Mouse (Mus musculus) ES-E14 (cell line): Measurements from ENCODE around the gene Med15. TPM values are rescaled to one million over a fixed set of nuclear protein-coding genes. Genes with fewer than 3 reads are reported as not detected.

Experiments
- DNase-seq: peaks from one replicate; pipeline ENCODE4 v3.0.0-alpha.2; 2013; ENCODE audit warnings: low read depth, low spot score
- H3K27ac ChIP-seq: 2 replicates; pipeline ENCODE4 v1.5.1; 2012; ENCODE audit warnings: low read depth, mild to moderate bottlenecking, low read length, moderate library complexity, mixed read lengths; ENCODE audit not compliant: poor library complexity, insufficient read depth, severe bottlenecking
- H3K36me3 ChIP-seq: 2 replicates; pipeline ENCODE4 v1.6.1; 2012; ENCODE audit warnings: mild to moderate bottlenecking, low read length, moderate library complexity, mixed read lengths; ENCODE audit not compliant: control insufficient read depth, poor library complexity, insufficient read depth, severe bottlenecking
- H3K4me1 ChIP-seq, 2 experiments: fragments of 150-350 bp in 1 of 2; sonication (generic) in 1 of 2; 2 replicates each; pipeline ENCODE4 v1.6.1; 2012; ENCODE audit warnings: low read length in 2 of 2, mild to moderate bottlenecking in 1 of 2, mixed read lengths in 1 of 2; ENCODE audit not compliant: control insufficient read depth in 2 of 2, insufficient read depth in 2 of 2, poor library complexity in 1 of 2
- H3K4me3 ChIP-seq, 2 experiments: fragments of 150-350 bp in 1 of 2; sonication (generic) in 1 of 2; 2 replicates each; pipeline ENCODE4 v1.5.1; 2012; ENCODE audit warnings: low read length in 2 of 2, low read depth in 1 of 2, mild to moderate bottlenecking in 1 of 2, mixed read lengths in 1 of 2; ENCODE audit not compliant: insufficient read depth in 1 of 2, poor library complexity in 1 of 2, severe bottlenecking in 1 of 2
- H3K9ac ChIP-seq: 2 replicates; pipeline ENCODE4 v1.6.1; 2012; ENCODE audit warnings: low read depth, mild to moderate bottlenecking, low read length, mixed read lengths; ENCODE audit not compliant: poor library complexity, insufficient read depth, severe bottlenecking
- H3K9me3 ChIP-seq: fragments of 150-350 bp; sonication (generic); 2 replicates; pipeline ENCODE4 v1.6.1; 2012; ENCODE audit warnings: low read depth, mild to moderate bottlenecking, low read length; ENCODE audit not compliant: control insufficient read depth, insufficient read depth
- CHD2 ChIP-seq: IDR thresholded peaks from 2 replicates; pipeline ENCODE4 v1.6.1; 2014; ENCODE audit warnings: mild to moderate bottlenecking, low read depth, low read length, inconsistent platforms
- HCFC1 ChIP-seq: IDR thresholded peaks from 2 replicates; pipeline ENCODE4 v1.6.1; 2012; ENCODE audit warnings: low read length, inconsistent platforms, borderline replicate concordance; ENCODE audit not compliant: insufficient read depth
- MAFK ChIP-seq: IDR thresholded peaks from 2 replicates; pipeline ENCODE4 v1.6.1; 2014; ENCODE audit warnings: mild to moderate bottlenecking, low read depth, low read length, inconsistent platforms; ENCODE audit not compliant: insufficient read depth
- ZC3H11A ChIP-seq: IDR thresholded peaks from 2 replicates; pipeline ENCODE4 v1.6.1; 2012; ENCODE audit warnings: low read depth, mild to moderate bottlenecking, inconsistent platforms, low read length, borderline replicate concordance
- ZNF384 ChIP-seq: IDR thresholded peaks from 2 replicates; pipeline ENCODE4 v1.6.1; 2012; ENCODE audit warnings: low read depth, low read length, inconsistent platforms
- in situ Hi-C, 2 experiments: fragments of 600-800 bp; cut with MboI; formaldehyde crosslinking; loops; one replicate each; pipeline ENCODE4 v1.15.1; 2025; ENCODE audit warnings: low sequenced_read_pairs in 2 of 2, inconsistent platforms in 1 of 2; ENCODE audit not compliant: unreplicated experiment in 2 of 2
- total RNA-seq: library from RNA; depleted of rRNA; stranded (reverse); fragments of 300-350 nt; gene quantifications from 2 replicates; pipeline ENCODE4 v1.2.3, GENCODE M21; 2012

Med15 gene
- total RNA-seq, 1 experiment: 32.7 TPM

DNA sequence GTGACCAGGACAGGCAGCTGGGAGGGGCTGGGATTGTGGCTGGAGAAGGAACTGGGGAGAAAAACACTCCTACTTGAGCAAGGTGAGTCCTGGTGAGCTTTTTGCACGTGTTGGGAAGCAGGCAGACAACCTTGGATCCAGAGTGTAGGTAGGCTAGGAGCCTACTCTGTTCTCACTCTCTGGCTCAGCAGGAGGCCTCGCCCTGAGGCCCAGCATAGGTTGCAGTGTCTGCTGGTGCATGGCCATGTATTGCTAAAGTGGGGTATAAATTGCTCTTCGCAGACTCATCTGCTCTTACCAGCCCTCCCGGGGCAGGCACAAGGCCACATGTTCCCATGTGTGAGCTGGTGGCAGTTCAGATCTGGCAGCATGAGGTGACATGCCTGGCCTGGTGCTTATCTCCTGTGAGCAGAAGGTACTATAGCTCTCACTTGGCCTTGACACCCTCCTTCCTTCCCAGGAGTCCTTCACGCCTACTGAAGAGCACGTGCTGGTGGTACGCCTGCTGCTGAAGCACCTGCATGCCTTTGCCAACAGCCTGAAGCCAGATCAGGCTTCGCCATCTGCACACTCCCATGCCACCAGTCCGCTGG is 94.6 kb downstream of the Med15 start:
- peaks cover 61% of the 10 kb centered on the region for H3K36me3 ChIP-seq
- H3K9ac ChIP-seq: no peak overlapping the region
- TF ChIP-seq ZC3H11A (no peak), MAFK (no peak), ZNF384 (no peak), CHD2 (no peak), HCFC1 (no peak)
- no peak for DNase-seq
- no peaks in the 10 kb centered on the region for H3K4me1 ChIP-seq
- in situ Hi-C loops: no loop called here
- H3K27ac ChIP-seq: no peak overlapping the region
- H3K9me3 ChIP-seq: no peaks in the 10 kb centered on the region
- no peak overlapping the region for H3K4me3 ChIP-seq

DNA sequence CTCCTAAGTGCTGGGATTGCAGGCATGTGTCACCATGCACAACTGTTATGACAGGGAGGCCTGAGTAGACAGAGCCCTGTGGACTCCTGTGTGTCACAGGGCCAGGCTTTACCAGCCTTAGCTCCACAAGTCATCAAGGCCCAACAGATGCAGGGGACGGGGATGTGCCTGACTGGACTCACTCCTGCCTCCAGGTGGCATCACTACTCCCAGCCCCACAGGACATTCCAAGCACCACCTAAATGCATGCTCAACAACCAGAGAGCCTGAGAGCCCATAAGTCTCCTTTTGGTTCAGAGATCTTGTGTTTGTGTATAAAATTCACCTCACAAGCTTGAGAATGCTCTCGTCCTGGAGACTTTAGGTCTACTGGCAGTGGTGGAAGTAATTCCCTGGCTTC is 95.1 kb downstream of the Med15 start:
- Histone ChIP-seq H3K9me3 (no peaks in the 10 kb centered on the region), H3K36me3 (peaks cover 60% of the 10 kb centered on the region), H3K9ac (no peak overlapping the region), H3K4me1 (no peaks in the 10 kb centered on the region), H3K4me3 (no peak overlapping the region), H3K27ac (no peak overlapping the region)
- in situ Hi-C loops: no loop called here
- TF ChIP-seq ZC3H11A (no peak), ZNF384 (no peak)
- no peak for DNase-seq

DNA sequence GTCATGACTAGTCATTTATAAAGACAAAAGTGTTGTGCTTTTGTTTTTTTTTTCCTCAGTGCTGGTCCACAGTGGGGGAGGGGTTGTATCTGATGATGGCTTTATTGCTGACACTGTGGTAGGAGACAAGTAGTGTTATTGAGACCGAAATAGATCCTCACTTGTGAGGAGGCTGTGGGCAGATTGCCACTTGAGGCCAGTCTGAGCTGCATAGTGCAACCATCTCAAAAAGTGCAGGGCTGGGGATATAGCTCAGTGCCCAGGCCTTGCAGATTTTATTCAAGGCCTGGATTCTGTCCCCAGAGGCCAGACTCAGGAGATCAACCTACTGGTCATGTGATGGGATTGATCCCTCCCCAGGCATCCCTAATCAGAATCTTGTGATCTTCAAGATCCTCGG is 95.8 kb downstream of the Med15 start:
- Histone ChIP-seq H3K27ac (no peak overlapping the region), H3K4me1 (no peaks in the 10 kb centered on the region), H3K9me3 (no peaks in the 10 kb centered on the region), H3K4me3 (no peak overlapping the region), H3K36me3 (peaks cover 59% of the 10 kb centered on the region), H3K9ac (no peak overlapping the region)
- no peak for DNase-seq
- TF ChIP-seq HCFC1: no peak
- no peak for TF ChIP-seq ZNF384
- TF ChIP-seq ZC3H11A: no peak
- TF ChIP-seq MAFK: no peak
- TF ChIP-seq CHD2: no peak
- in situ Hi-C loops: no loop called here

GRCm38 (mm10) chr16:17633481-17634181 is 99.1 kb downstream of the Med15 start:
- no peak for DNase-seq
- H3K4me1 ChIP-seq: no peaks in the 10 kb centered on the region
- no peak overlapping the region for H3K9ac ChIP-seq
- no peak overlapping the region for H3K4me3 ChIP-seq
- no peaks in the 10 kb centered on the region for H3K9me3 ChIP-seq
- H3K36me3 ChIP-seq: peaks cover 45% of the 10 kb centered on the region
- no peak overlapping the region for H3K27ac ChIP-seq
- TF ChIP-seq MAFK: no peak
- TF ChIP-seq ZNF384: no peak
- no peak for TF ChIP-seq HCFC1
- in situ Hi-C loops: no loop called here

DNA sequence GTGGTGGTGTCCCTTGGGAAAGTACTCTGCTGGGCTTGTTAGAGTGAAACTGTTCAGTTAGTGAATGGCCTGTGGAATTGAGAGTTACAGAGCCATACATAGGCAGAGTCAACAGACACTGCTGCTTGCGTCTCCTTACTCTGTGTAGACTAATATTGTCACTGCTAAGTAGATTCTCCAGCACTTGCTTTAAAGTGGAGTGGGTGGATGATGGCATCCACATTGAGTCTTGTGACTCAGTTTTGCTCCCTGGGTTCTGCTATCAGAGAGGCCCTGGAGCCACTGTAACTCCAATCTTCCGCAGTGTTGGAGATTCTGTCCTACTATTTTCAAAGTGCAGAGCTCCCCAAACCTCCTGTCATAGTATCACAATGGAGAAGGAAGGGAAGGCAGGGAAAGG is 100.1 kb downstream of the Med15 start:
- Histone ChIP-seq H3K4me1 (no peaks in the 10 kb centered on the region), H3K9ac (no peak overlapping the region), H3K36me3 (peaks cover 43% of the 10 kb centered on the region), H3K4me3 (no peak overlapping the region), H3K27ac (no peak overlapping the region), H3K9me3 (no peaks in the 10 kb centered on the region)
- TF ChIP-seq ZC3H11A: no peak
- TF ChIP-seq MAFK: no peak
- no peak for TF ChIP-seq ZNF384
- TF ChIP-seq HCFC1: no peak
- TF ChIP-seq CHD2: no peak
- in situ Hi-C loops: no loop called here
- DNase-seq: no peak
